Mouse (Mus musculus) liver, postnatal 0 days (tissue): ENCODE data around the gene Myh6.
"Not testable (repeated sequence)": the region's sequence is repeated elsewhere in the genome, so short reads cannot be mapped to it uniquely, and the experiment has no call there.

Source experiments
- CTCF ChIP-seq: sonication (generic); IDR thresholded peaks from 2 replicates; pipeline ENCODE4 v1.5.1; 2016; ENCODE audit warnings: antibody characterized with exemption, low read depth
- EP300 ChIP-seq: IDR thresholded peaks from 2 replicates; pipeline ENCODE4 v1.6.1; 2016; ENCODE audit warnings: antibody characterized with exemption, low read depth, mild to moderate bottlenecking

DNA sequence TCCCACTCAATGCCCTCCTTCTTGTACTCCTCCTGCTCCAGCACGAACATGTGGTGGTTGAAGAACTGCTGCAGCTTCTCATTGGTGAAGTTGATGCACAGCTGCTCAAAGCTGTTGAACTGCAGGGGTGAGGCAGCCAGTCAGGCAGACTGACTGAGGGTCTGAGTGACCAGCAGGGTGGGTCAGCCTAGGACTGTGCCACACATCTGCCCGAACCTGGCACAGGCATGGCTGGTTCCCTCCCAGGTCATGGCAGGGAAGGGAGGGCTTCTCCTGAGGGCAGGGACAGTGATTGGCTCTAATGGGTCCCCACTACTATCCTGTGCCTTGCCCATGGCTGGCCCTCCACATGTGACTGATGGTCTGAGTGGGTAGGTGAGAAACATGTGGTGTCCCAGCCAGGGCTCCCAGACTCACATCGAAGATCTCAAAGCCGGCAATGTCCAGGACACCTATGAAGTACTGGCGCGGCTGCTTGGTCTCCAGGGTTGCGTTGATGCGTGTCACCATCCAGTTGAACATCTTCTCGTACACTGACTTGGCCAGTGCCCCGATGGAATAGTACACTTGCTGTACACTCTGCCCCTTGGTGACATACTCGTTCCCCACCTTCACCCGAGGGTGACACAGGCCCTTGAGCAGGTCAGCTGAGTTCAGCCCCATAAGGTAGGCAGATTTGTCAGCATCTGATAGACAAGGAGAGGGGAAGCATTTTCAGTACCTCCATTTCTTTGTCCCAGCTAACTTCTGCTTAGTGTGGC lies 6.7 kb downstream of the Myh6 start:
- not testable (repeated sequence) for TF ChIP-seq CTCF, EP300
